Mouse (Mus musculus): ENCODE data around the gene Gprin2. TPM values are rescaled to one million over a fixed set of nuclear protein-coding genes. Genes with fewer than 3 reads are reported as not detected.

Gprin2 gene
- polyA plus RNA-seq, 1 experiment from 2014 or later = 0.20 TPM

DNA sequence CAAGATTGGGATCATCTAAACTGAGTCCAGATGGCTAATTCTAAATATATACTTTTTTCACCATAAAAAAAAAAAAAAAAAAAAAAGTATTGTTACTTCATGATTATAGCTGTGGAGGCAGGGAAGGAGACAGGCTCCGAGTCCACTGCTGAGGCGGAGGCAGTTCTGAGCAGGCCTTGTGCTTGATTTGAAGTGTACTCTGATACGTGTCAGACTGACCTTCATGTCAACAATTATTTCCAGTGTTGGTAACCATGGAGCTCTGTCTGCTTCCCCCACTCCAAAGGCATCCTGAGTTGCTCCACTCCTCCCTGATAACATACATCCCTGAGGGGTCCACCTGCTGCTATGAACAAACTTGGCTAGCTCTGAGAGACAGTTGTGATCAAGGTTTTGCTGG lies 30.3 kb downstream of the Gprin2 start:
- H3K9me3 ChIP-seq (ENCODE audit: control insufficient read depth, low read length) = no peaks in the 10 kb centered on the region
- no peaks in the 10 kb centered on the region for H3K36me3 ChIP-seq (ENCODE audit: control insufficient read depth, insufficient read depth, low read length)
- H3K4me1 ChIP-seq (ENCODE audit: control insufficient read depth in 2 of 2, insufficient read depth in 2 of 2, low read length in 2 of 2) = peaks cover 0 to 6% of the 10 kb centered on the region in 2 experiments; a peak in 3 of 4 replicates
- ATAC-seq (ENCODE audit: insufficient number of reproducible peaks, insufficient read depth, low FRiP score, low read depth) = peak; percentile 56; the same call in 1 of the 2 replicates
- no peak overlapping the region for H3K9ac ChIP-seq (ENCODE audit: low read length)
- 43% methylated on average over 3 of the region's 3 CpGs for WGBS
- no peak overlapping the region for H3K4me3 ChIP-seq (ENCODE audit: control insufficient read depth in 1 of 2, insufficient read depth in 1 of 2, low read depth in 1 of 2, low read length in 2 of 2)
- no peak overlapping the region for H3K27ac ChIP-seq (replicated peaks in 1 of 2; ENCODE audit: control insufficient read depth in 1 of 2, insufficient read depth in 1 of 2, low read depth in 2 of 2, low read length in 2 of 2)
- no peaks in the 10 kb centered on the region for H3K27me3 ChIP-seq (ENCODE audit: control insufficient read depth, insufficient read depth, low read length)
- no peak overlapping the region for H3K4me2 ChIP-seq (ENCODE audit: low read length)

DNA sequence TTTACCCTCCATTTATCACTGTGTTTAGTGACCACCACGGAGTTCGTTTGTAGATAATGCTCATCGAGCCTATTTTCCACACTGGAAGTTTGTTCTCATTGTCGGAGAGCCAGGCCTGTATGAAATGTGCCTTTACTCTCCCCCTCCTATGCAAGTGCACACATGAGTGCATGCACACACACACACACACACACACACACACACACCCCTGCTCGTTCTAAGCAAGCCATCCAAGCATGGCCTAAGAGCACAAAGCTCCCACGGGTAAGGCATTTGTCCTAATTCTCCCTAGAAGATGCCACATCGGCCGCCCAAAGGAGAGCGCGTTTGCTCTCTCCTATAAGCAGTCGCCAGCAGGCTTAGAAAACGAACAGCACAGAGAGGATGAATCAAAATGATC lies 45.7 kb downstream of the Gprin2 start:
- Histone ChIP-seq H3K9me3 (ENCODE audit: control insufficient read depth, low read length) (no peaks in the 10 kb centered on the region), H3K27me3 (ENCODE audit: control insufficient read depth, insufficient read depth, low read length) (no peaks in the 10 kb centered on the region), H3K36me3 (ENCODE audit: control insufficient read depth, insufficient read depth, low read length) (no peaks in the 10 kb centered on the region), H3K27ac (replicated peaks in 1 of 2; ENCODE audit: control insufficient read depth in 1 of 2, insufficient read depth in 1 of 2, low read depth in 2 of 2, low read length in 2 of 2) (no peak overlapping the region), H3K4me1 (ENCODE audit: control insufficient read depth in 2 of 2, insufficient read depth in 2 of 2, low read length in 2 of 2) (peaks cover 7 to 10% of the 10 kb centered on the region in 2 experiments; a peak in 3 of 4 replicates), H3K4me2 (ENCODE audit: low read length) (no peak overlapping the region), H3K9ac (ENCODE audit: low read length) (no peak overlapping the region), H3K4me3 (ENCODE audit: control insufficient read depth in 1 of 2, insufficient read depth in 1 of 2, low read depth in 1 of 2, low read length in 2 of 2) (no peak overlapping the region)
- WGBS = 80% methylated on average over 12 of the region's 12 CpGs
- ATAC-seq (ENCODE audit: insufficient number of reproducible peaks, insufficient read depth, low FRiP score, low read depth) = no peak

- Histone ChIP-seq H3K4me1 (ENCODE audit: control insufficient read depth in 2 of 2, insufficient read depth in 2 of 2, low read length in 2 of 2) (peaks cover 7 to 10% of the 10 kb centered on the region in 2 experiments; a peak in 3 of 4 replicates), H3K36me3 (ENCODE audit: control insufficient read depth, insufficient read depth, low read length) (no peaks in the 10 kb centered on the region), H3K4me3 (ENCODE audit: control insufficient read depth in 1 of 2, insufficient read depth in 1 of 2, low read depth in 1 of 2, low read length in 2 of 2) (no peak overlapping the region), H3K9me3 (ENCODE audit: control insufficient read depth, low read length) (no peaks in the 10 kb centered on the region), H3K27ac (replicated peaks in 1 of 2; ENCODE audit: control insufficient read depth in 1 of 2, insufficient read depth in 1 of 2, low read depth in 2 of 2, low read length in 2 of 2) (no peak overlapping the region), H3K27me3 (ENCODE audit: control insufficient read depth, insufficient read depth, low read length) (0 out of 2 replicates have a peak, but pooled peaks cover 3% of the 10 kb centered on the region), H3K9ac (ENCODE audit: low read length) (no peak overlapping the region), H3K4me2 (ENCODE audit: low read length) (no peak overlapping the region)
- WGBS = 50% methylated on average over 9 of the region's 9 CpGs
- no peak for ATAC-seq (ENCODE audit: insufficient number of reproducible peaks, insufficient read depth, low FRiP score, low read depth)
These were observed 46.7 kb downstream of the Gprin2 start for GRCm38 (mm10) chr14:34154601-34155337.

GRCm38 (mm10) chr14:34152342-34152741 lies 49.1 kb downstream of the Gprin2 start, which contains the start of gene Npy4r:
Gene Npy4r, minus strand, starts transcription at chr14:34152489.
- Histone ChIP-seq H3K4me1 (ENCODE audit: control insufficient read depth in 2 of 2, insufficient read depth in 2 of 2, low read length in 2 of 2) (peaks cover 7 to 10% of the 10 kb centered on the region in 2 experiments; a peak in 3 of 4 replicates), H3K9me3 (ENCODE audit: control insufficient read depth, low read length) (no peaks in the 10 kb centered on the region), H3K4me2 (ENCODE audit: low read length) (peak within 1 kb of the TSS; percentile 52), H3K4me3 (ENCODE audit: control insufficient read depth in 1 of 2, insufficient read depth in 1 of 2, low read depth in 1 of 2, low read length in 2 of 2) (peak within 1 kb of the TSS in 1 of 2 experiments; percentile 12; a peak in 2 of 4 replicates), H3K27ac (replicated peaks in 1 of 2; ENCODE audit: control insufficient read depth in 1 of 2, insufficient read depth in 1 of 2, low read depth in 2 of 2, low read length in 2 of 2) (no peak within 1 kb of the TSS), H3K27me3 (ENCODE audit: control insufficient read depth, insufficient read depth, low read length) (0 out of 2 replicates have a peak, but pooled peaks cover 3% of the 10 kb centered on the region), H3K36me3 (ENCODE audit: control insufficient read depth, insufficient read depth, low read length) (no peaks in the 10 kb centered on the region), H3K9ac (ENCODE audit: low read length) (peak within 1 kb of the TSS; percentile 25; the same call in 1 of the 2 replicates)
- 12% methylated on average over 16 of the region's 16 CpGs for WGBS
- no peak for ATAC-seq (ENCODE audit: insufficient number of reproducible peaks, insufficient read depth, low FRiP score, low read depth)

DNA sequence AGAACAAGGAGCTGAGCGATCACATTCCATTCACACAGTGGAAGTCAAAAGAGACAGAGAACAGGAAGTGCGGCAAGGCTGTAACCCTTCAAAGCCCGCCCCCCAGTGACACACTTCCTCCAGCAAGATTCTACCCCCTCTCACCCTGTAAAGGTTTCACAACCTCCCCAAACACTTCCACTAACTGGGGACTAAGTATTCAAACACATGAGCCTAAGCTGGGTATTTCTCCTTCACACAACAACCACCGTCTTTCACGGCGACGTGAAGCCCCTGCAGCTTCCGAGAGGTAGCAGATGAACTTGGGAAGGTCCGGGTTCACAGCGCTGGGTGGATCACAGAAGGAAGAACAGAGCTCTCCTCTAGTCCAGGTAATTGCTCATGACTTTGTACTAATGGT lies 58.5 kb downstream of the Gprin2 start:
- H3K36me3 ChIP-seq (ENCODE audit: control insufficient read depth, insufficient read depth, low read length) = no peaks in the 10 kb centered on the region
- H3K27me3 ChIP-seq (ENCODE audit: control insufficient read depth, insufficient read depth, low read length) = no peaks in the 10 kb centered on the region
- H3K4me2 ChIP-seq (ENCODE audit: low read length) = no peak overlapping the region
- no peak overlapping the region for H3K4me3 ChIP-seq (ENCODE audit: control insufficient read depth in 1 of 2, insufficient read depth in 1 of 2, low read depth in 1 of 2, low read length in 2 of 2)
- WGBS = 90% methylated on average over 10 of the region's 10 CpGs
- no peak overlapping the region for H3K9ac ChIP-seq (ENCODE audit: low read length)
- no peaks in the 10 kb centered on the region for H3K9me3 ChIP-seq (ENCODE audit: control insufficient read depth, low read length)
- H3K27ac ChIP-seq (replicated peaks in 1 of 2; ENCODE audit: control insufficient read depth in 1 of 2, insufficient read depth in 1 of 2, low read depth in 2 of 2, low read length in 2 of 2) = no peak overlapping the region
- no peaks in the 10 kb centered on the region for H3K4me1 ChIP-seq (ENCODE audit: control insufficient read depth in 2 of 2, insufficient read depth in 2 of 2, low read length in 2 of 2)
- ATAC-seq (ENCODE audit: insufficient number of reproducible peaks, insufficient read depth, low FRiP score, low read depth) = no peak

DNA sequence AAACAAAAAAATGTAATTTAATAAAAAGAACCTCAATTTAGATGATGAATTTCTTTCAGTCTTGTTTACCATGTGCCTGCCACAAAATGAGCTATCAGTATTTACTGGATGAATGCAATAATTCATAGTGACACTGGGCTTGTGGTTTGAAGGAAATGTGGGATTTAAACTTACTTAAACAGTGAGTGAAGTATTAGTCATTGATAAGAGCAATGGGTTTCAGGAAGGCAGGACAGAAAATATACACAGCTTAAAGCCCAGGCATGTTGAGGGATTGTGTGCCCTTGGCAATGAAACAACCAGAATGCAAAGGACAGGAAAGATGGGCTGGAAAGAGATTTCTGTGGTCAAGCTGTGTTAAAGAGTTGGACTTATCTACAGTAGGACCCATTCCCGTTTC lies 59.1 kb downstream of the Gprin2 start:
- no peaks in the 10 kb centered on the region for H3K27me3 ChIP-seq (ENCODE audit: control insufficient read depth, insufficient read depth, low read length)

DNA sequence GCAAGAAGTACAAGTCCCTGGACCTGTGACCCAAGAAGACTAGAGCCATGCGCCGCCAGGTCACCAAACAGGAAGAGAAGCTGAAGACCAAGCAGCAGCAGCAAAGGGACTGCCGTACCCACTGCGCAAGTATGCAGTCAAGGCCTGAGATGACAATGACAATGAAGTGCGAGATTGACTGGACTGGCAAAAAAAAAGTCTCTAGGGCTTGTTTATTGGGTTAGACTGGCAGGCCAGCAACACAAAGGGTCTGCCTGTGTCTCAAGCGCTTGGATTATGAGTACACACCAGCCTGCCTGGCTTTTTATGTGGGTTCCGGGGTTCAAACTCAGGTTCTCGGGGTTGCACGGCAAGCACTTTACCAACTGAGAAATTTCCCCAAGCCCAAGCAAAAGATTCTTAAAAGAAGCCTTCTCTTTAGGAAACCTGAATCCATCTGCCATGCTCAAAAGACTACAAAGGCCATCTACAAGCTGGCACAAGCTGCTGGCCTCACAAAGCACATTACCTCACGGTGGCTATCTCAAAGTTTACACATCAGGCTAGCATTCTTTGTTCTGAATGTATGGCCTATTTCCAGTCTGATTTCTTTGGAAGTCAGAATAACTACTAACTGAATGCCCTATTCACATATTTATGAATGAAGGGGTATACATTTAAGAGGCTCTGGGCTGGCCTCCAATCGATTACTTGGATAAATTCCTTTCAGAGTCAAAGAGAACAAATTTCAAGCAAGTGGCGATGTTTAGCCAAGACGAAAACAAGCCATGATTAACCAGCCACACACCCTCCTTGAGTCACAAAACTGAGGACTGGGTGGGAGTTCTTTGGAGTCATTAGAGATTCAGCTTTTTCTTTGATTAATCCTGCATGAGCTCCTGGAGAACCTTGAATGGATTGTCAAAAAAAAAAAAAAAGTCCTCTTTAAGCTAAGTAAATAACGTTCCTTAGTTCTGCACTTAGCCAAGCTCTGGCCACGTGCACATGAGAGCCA lies 61.5 kb downstream of the Gprin2 start:
- no peak for ATAC-seq (ENCODE audit: insufficient number of reproducible peaks, insufficient read depth, low FRiP score, low read depth)
- no peak overlapping the region for H3K27ac ChIP-seq (replicated peaks in 1 of 2; ENCODE audit: control insufficient read depth in 1 of 2, insufficient read depth in 1 of 2, low read depth in 2 of 2, low read length in 2 of 2)
- no peak overlapping the region for H3K4me3 ChIP-seq (ENCODE audit: control insufficient read depth in 1 of 2, insufficient read depth in 1 of 2, low read depth in 1 of 2, low read length in 2 of 2)
- WGBS = 83% methylated on average over 15 of the region's 15 CpGs
- H3K4me2 ChIP-seq (ENCODE audit: low read length) = no peak overlapping the region
- no peaks in the 10 kb centered on the region for H3K9me3 ChIP-seq (ENCODE audit: control insufficient read depth, low read length)
- no peaks in the 10 kb centered on the region for H3K27me3 ChIP-seq (ENCODE audit: control insufficient read depth, insufficient read depth, low read length)
- H3K4me1 ChIP-seq (ENCODE audit: control insufficient read depth in 2 of 2, insufficient read depth in 2 of 2, low read length in 2 of 2) = no peaks in the 10 kb centered on the region
- no peak overlapping the region for H3K9ac ChIP-seq (ENCODE audit: low read length)
- H3K36me3 ChIP-seq (ENCODE audit: control insufficient read depth, insufficient read depth, low read length) = no peaks in the 10 kb centered on the region

More for the DNA sequence above, 59.1 kb downstream of the Gprin2 start:
- no peaks in the 10 kb centered on the region for H3K36me3 ChIP-seq (ENCODE audit: control insufficient read depth, insufficient read depth, low read length)
- ATAC-seq (ENCODE audit: insufficient number of reproducible peaks, insufficient read depth, low FRiP score, low read depth) = no peak
- 65% methylated on average over 1 of the region's 1 CpGs for whole genome bisulfite sequencing
- H3K4me1 ChIP-seq (ENCODE audit: control insufficient read depth in 2 of 2, insufficient read depth in 2 of 2, low read length in 2 of 2) = no peaks in the 10 kb centered on the region
- no peaks in the 10 kb centered on the region for H3K9me3 ChIP-seq (ENCODE audit: control insufficient read depth, low read length)
- H3K27ac ChIP-seq (replicated peaks in 1 of 2; ENCODE audit: control insufficient read depth in 1 of 2, insufficient read depth in 1 of 2, low read depth in 2 of 2, low read length in 2 of 2) = no peak overlapping the region
- H3K4me3 ChIP-seq (ENCODE audit: control insufficient read depth in 1 of 2, insufficient read depth in 1 of 2, low read depth in 1 of 2, low read length in 2 of 2) = no peak overlapping the region
- H3K9ac ChIP-seq (ENCODE audit: low read length) = no peak overlapping the region
- no peak overlapping the region for H3K4me2 ChIP-seq (ENCODE audit: low read length)

Data from heart, embryonic 14.5 days (tissue).